Mouse (Mus musculus) kidney, adult 11 months (tissue): Measurements from ENCODE around the gene Eps8l1.
"Not testable (repeated sequence)": the region's sequence is repeated elsewhere in the genome, so short reads cannot be mapped to it uniquely, and the experiment has no call there.

Experiments used
- DNase-seq: peaks from one replicate; pipeline ENCODE4 v3.0.0; 2022

Eps8l1 gene

DNA sequence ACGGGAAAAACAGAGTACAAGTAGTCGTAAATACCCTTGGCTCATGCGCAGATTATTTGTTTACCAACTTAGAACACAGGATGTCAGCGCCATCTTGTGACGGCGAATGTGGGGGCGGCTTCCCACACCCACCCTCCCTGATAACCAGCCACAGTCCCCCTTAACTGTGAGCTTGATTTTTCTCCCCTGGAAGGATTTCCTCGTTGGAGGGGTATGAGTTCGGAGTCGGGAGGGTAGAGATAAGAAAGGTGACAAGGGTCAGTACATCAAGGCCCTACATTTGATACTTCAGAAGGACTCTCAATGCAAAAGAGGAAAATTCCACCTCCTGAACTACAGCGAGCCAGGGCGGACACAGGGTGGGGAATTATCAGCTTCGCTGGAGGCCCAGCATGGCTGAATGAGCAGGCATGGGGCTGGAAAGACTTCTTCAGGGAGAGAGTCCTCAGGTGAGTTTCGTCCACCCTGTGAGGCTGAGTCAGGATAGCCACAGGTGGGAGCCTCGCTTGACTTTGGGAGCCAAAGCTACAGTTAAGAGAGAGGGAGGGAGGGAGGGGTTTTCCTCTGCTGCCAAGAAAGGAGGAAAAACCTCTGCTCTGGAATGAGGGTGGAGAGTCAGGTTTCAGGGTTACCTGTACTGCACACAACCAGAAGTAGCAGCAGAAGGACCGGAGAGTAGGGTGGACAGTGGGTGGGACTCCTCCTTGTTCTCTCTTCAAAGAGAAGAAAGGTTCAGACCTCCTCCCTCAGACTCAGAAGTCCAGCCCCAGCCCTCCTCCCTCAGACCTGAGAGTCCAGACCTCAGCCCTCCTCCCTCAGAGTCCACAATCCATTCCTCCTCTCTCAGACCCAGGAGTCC, at the start of gene Eps8l1:
Gene Eps8l1 (plus strand): TSS at position 99 of the 859 bp plus-strand sequence.
- DNase-seq: no peak

DNA sequence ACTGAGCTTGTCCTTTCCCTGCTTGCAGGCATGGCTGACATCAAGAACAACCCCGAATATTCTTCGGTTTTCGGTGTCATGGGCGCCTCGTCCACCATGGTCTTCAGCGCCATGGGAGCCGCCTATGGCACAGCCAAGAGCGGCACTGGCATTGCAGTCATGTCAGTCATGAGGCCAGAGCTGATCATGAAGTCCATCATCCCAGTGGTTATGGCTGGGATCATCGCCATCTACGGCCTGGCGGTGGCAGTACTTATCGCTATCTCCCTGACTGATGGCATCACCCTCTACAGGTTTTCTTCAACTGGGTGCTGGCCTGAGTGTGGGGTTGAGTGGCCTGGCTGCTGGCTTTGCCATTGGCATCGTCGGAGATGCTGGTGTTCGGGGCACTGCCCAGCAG, 48.1 kb upstream of the Eps8l1 start:
- not testable (repeated sequence) for DNase-seq

DNA sequence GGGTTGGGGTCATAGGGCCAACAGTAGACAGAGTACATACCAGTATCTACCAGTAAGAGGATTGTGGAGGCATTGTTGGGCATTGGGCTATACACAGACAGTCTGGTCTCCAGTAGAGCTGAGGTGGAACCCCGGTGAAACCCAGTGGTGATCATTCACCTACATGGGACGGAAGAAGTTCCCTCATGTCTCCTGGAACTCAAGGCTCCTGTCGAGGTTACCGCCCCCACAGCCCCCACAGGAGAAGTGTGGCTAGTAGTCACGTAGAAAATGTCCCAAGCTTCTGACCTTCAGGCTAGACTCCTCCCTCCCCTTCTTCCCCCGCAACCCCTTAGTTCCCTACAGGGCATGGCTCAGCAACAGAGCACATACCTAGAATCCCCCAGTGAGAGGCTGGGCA, 40.8 kb upstream of the Eps8l1 start:
- no peak for DNase-seq

DNA sequence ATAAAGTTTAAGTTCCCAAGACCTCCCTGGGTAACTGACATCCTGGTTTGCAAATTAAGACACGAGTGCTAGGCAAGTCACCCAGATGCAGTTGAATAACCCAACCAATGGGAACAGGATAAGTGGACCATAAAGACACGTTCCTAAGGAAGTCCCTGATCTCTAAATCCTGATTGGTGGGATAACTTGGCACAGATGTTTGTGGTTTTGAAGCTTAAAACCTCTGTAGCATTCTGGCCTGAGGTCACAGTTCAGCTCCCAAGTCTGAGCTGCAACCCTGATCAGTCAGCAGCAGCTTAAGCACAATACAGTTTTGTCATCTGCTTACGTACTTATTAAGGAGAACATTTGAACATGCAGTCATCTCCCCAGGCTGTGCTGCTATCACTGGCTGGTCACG, 40.2 kb upstream of the Eps8l1 start:
- no peak for DNase-seq

DNA sequence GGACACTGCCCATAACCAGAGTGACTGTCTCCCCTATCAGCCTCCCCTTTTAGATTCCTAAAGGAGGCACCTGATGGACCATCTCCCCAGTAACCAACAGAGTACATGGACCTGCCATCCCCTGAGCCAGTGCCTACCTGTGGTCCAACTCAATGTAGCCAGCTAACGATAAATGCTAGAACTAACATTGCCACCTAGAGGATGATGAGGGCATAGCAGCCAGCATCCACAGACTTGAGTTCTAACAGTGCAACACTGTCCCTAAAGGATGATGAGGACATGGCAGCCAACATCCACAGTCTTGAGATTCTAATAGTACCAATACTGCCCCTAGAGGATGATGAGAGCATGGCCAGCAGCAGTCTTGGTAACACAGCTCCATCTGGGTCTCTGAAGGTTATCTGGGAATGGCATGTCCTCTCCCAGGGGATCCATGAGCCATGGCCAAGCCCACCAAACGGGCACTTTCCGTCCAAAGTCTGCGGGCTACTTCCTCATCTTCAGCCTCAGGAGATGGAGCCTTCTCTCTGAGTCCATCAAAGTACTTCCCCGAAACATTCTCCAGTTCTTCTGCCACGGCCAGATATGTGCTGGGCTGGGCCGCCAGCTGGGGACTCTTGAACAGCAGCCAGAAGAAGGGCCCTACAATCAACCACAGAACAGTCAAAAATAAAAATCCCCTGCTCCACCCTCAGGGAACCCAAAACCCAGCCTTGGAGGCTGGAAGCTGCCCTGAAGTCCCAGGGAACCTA, 33.1 kb upstream of the Eps8l1 start:
- DNase-seq: peak; percentile 92

DNA sequence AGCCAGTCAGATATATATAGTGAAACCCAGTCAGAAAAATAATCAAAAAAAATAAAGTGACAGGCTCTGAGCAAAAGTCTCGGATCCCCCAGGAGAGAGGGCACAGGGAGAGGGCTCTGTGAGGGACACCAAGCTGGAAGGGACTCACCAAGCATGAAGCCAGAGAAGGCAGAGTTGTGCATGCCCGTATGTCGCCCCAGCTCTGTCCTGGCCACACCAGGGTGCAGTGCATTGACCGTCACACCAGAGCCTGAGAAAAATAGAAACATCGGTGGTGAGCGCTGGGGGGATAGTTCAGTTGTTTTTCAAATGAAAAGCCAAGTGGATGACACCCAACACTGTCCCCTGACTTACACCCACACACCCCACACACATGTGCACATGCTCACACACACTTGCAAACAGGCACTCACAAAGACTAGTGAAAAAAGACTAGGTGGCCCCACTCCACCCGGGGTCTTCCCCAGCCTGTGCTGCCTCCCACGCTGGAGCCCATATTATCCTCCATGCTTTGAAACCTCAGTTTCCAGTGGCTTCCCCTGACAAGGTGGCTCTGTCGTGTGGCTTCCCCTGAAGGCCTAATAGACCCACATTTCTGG, 30.1 kb upstream of the Eps8l1 start:
- DNase-seq: no peak

DNA sequence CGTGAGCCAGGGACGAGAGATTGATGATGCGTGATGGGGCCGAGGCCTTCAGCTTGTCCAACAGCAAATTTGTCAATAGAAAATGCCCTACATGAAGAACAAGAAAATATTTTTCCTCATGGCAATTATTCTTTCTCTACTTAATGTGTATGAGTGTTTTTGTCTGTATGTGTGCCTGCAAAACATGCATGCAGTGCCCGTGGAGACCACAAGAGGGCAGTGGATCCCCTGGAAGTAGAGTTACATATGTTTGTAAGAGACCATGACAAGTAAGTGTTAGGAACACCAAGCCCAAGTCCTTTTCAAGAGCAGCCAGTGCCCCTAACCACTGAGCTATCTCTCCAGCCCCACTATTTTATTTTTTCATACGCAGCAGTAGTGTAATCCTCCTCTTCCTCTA, 28.9 kb upstream of the Eps8l1 start:
- DNase-seq: peak; percentile 68

DNA sequence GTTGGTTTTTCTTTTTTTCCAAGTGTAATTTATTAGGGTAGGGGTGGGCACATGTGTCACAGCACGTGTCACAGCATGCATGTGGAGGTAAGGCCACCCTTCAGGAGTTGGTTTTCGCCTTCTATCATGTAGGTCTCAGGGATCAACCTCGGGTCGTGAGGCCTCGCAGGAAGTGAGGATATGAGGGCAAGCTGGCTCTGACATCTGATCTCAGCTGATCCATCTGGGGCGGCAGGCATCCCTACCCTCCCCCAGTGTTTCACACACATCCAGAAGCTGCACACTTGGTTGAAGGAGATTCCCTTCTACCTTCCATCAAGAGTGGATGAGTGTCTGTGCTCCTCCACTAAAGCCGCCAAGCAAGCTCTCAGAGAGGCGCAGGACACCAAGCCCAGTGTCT, 28.4 kb upstream of the Eps8l1 start:
- DNase-seq: no peak

DNA sequence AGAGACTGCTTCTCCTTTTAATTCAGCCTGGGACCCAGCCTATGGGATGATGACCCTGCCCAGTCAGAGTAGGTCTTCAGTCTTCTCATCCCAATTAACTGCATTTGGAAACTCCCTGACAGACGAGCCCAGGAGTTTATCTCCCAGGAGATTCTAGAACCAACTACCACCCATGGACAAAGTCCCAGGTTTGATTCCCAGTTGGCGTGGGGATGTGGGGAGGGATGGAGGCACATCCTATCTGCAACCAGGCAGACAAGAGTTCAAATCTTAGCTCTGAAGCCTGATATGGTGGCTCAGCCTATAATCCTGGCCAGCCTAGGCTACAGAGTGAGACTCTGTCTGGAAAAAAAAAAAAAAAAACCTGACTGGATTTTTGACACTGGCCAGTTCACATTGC, 22.8 kb upstream of the Eps8l1 start:
- DNase-seq: no peak

DNA sequence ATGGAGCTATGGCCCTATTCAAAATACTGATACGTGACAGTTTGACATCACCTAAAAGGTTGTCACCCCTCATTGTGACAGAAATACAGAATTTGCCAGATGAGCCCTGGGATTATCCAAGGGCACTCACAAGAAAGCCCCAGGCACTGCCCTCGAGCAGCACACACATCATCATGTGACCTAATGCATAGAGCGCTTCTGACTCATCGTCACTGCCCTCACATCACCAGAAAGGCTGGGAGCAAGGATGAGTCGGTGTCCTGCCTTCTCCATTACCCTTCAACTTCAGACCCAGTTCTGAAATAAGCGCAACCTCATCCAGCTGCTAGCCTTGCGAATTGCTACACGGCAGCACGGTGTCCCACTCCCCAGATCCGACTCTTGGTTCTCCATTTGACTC, 19.9 kb upstream of the Eps8l1 start:
- DNase-seq: no peak

DNA sequence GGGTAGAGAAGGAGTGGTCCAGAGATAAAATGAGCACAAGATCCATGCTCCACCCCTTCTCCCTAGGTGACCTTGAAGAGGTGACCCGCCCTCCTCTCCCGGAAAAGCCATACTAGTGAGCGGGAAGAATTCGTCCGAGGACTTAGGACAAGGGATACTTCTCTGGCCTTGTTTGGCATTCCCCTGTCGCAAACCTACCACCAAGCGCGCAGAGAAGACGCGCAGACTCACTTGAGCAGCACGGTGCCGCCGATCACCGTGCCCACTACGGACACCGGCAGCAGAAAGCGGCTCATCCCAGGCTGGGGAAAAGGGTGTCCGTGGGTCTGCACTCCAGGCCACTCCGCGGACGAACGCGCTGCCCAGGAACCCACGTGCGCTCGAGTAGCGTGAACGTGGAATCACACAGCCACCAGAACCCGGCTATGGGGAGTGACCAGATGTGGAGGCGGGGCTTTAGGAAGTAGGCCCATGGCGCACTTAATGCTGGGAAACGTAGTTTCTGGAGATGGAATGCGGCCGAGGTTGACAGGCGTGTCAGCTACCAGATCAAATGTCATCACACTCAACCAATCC, 15.2 kb upstream of the Eps8l1 start, which contains the start of gene Rdh13:
Gene Rdh13 (minus strand): TSS at position 434 of the 576 bp plus-strand sequence.
- DNase-seq: peak; percentile 94

DNA sequence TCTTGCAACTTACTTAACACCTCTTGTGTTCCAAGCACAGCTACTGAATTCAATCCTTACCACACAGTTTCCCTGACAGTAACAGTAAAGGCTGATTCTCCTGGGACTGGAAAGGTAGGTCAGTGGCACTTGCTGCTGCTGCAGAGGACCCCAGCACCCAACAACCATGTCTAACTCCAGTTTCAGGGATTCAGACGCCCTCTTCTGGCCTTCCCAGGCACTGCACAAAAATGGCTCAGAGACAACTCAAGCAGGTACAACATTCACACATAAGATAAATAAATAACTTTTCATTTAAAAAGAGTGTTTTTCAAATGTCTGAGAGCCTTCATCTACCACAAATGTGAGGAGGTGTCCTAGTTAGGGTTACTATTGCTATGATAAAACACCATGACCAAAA, 13.3 kb upstream of the Eps8l1 start:
- DNase-seq: no peak

DNA sequence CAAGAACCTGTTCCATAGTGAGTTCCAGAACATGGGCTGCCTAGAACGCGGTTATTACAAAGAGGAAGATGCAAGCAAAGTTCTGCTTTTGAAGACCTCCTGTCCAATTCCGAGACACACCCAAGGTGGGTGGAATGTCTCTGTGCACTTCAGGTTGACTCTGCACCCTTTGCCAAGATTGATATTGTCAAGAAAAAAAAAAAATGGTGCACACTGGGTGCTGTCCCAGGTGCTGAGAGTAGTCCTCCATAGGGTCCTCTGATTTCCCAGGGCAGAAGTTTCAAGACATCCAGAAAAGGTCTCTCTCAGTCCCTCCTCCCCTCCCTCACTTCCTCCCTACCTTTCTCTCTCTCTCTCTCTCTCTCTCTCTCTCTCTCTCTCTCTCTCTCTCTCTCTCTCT, 12.0 kb upstream of the Eps8l1 start:
- no peak for DNase-seq

DNA sequence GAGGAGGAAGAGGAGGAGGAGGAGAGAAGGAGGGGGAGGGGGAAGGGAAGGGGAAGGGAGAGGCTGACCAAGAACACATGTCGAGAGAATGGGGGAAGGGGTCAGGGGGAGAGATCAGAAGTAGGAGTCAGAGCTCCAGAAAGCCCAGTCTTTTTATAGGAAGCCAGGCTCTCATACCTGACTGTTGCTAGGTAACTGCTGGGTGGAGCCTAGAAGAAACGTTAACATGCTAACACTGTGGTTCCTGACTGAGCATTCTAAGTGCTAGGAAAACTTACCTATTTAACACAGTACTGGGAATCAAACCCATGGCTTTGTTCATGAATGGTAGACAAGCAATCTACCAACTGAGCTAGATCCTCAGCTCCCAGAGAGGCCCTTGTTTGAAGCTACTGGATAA, 11.3 kb upstream of the Eps8l1 start:
- DNase-seq: no peak

DNA sequence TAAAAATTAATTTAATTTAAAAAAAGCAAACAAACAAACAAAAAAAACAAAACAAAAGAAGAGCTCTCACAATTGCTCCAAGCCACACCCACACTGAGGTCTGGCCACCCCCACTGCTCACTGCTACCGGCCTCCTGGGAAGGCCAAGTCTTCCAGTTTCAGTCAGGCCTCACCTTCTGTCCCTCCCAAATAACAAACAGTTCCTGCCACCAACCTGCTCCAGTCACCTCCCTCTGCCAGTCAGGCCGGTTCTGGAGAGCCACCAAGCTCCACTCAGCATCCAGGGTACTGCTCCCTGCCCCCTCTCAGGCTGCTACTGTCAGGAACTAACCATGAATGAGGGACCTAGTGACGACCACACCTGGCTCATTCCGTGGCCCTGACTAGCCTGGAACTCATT, 7.8 kb upstream of the Eps8l1 start:
- peak; percentile 43 for DNase-seq

DNA sequence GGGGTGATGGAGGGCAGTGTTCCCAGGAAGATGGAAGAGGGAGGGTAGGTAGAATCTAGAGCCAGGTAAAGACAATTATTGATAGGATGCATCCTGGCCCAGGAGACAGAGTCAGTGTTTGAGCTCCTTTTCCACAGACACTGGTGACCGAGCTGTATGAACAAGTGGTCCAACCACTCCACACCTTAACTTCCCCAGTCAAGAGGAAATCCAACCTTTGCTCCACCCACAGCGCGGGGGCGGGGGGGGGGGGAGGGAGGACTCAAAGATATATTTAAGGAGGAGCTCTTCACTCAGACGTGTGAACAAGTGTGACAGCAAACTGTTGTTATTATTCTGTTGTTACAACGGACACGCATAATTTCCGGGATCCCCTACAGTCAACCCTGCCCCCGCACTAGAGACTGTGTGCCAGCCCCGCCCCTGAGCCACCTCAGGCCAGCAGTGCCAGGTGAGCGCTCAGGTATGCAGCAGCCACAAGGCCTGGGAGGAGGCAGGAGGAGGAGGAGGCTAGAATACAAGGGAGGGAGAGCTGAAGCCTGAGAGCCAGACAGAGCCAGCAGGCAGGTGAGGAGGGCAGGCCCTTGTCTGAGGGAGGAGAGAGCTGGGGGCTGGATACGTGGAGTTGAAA, 3.8 kb downstream of the Eps8l1 start:
- DNase-seq: peak; percentile 83

DNA sequence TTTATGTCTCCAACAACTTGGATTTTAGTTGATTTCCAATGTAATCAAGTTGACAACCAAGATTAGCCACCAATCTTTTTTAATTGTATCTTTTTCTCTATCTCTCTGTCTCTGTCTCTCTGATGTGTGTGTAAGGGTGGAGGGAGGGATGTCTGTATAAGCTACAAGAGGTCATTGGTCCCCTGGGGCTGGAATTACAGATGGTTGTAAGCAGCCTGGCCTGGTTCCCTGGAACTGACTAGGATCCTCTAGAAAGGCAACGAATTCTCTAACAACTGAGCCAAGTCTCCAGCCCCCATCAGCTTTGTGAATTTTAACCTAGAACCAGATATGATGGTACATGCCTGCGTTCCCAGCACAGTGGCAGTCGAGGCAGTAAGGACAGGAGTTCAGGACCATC, 7.3 kb downstream of the Eps8l1 start:
- DNase-seq: no peak

DNA sequence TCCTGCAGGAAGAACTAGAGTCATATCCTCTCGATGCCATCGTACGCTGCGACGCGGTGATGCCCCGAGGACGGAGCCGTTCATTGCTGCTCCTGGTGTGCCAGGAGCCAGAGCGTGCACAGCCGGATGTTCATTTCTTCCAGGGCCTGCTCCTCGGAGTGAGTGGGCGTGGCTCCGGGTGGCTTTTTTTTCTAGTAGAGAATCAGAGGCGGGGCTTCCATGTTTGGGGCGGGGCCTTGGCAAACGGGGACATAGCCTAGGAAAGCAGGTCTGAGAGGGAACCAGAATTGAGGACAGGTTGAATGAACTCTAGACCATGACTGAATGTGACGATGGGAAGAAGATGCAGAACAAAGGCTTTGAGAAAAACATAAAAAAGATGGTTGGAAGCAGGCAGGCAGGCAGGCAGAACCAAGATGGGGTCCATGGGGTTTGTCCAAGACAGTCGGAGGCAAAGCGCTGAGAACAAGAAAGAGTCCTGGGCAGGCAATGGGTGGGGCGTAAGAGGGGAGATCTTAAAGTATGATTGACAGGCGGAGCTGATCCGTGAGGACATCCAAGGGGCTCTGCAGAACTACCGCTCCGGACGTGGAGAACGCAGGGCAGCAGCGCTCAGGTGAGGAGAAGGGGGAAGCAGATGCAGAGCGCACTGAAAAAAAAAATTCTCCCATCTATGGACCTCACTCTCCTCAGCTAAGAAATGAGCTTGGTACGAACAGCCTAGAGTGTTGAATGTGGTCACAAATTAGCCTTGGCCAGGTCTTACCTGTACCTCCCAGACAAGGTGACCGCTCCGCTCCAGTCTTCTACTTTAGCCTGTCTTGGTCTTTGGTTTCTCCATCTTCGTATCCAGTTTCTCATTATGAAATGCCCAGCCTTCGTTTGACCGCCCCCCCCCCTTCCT, 10.1 kb downstream of the Eps8l1 start:
- peak; percentile 76 for DNase-seq

DNA sequence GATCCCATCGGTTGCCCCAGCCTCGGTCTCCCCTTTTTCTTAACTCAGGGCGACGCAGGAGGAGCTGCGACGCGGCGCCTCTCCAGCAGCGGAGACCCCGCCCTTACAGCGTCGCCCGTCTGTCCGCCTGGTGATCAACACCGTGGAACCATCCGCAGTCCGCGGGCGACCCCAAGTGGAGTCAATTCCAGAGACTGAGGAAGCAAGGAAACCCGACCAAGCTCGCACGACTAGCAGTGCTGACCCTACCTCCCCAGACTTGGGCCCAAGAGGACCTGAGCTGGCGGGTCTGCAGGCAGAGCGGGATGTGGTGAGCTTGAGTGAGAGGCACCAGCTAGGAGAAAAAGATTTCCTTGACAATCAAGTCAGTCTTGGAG, 10.7 kb downstream of the Eps8l1 start:
- DNase-seq: peak; percentile 71

DNA sequence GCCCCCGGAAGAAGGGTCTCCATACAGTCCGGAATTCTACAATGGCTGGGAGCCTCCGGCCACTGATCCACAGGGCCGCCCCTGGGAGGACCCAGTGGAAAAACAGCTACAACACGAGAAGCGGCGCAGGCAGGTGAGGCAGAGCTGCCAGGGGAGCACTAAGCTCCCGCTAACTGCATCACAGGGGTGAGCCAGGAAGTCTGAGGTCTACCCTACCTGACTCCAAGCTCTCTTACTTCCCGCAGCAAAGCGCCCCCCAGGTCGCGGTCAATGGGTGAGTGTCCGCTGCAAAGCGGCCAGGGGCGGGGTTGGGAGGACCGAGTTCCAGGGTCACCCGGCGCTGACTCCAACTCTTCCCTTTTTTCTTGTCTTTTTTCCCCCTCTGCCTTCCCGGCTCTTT, 13.5 kb downstream of the Eps8l1 start:
- no peak for DNase-seq

DNA sequence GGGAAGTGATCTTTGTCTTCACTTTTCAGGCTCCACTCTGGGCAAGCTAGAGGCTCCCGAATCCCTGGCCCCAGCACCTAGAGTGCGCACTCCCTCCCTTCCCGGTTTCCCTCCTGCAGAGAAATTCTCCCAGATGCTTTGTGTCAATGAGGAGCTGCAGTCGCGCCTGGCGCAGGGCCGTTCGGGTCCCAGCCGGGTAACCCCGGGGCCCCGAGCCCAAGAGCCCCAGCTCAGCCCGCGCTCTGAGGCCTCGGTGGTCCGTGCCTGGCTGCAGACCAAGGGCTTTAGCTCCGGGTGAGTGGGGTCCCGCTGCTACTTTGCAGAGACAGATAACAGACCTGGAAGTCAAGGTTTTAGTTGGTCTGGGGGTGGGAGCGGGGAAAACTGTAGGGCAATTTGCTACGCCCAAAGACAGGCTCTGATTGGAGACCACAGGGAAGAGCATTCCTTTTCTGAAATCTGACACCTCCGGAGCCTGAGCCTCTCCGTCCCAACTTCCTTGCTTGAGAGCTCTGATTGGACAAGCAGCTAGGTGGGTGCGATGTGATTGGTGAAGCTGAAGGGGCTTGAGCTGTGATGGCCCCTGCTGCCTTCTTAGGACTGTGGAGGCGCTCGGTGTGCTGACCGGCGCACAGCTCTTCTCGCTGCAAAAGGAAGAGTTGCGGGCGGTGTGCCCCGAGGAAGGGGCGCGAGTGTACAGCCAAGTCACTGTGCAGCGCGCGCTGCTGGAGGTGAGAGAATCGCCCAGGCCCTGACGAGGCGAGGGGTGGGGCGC, 17.7 kb downstream of the Eps8l1 start:
- DNase-seq: peak; percentile 85
